Mouse (Mus musculus) B cell, adult 2 months (primary cell): ENCODE measurements around the gene Ahnak.
"Not testable (repeated sequence)": the region's sequence is repeated elsewhere in the genome, so short reads cannot be mapped to it uniquely, and the experiment has no call there.

Experiments used
- DNase-seq, 2 experiments: peaks; one replicate each; pipeline ENCODE4 v3.0.0; 2022

Gene Ahnak

DNA sequence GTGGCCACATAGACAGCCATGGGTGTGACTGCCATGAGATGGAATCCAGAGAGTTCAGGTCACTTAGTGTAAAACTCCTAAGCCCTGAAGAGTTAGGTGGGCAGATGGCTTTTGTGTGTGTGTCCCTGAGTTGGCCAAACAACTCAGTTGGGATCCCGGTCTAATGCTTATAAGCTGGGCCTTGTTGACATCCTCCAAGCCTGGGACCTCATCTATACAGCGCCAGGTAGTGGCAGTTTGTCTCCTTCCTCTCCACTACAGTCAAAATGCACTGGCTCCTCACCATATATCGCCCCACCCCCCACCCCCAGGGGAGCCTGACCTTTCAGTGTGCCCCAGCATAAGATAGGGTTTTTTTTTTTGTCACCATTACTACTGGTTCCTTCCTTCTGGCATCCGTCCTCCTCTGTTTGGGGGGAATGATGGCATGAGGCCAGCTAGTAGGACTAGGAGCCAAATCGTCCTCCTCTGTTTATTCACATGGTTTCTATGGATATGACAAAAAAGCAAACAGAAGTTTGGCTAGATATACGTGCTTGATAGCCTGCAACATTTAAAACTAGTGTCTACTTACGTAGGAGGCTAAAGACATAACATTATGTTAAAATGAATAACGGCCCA lies 80.7 kb downstream of the Ahnak start:
- DNase-seq = no peak

DNA sequence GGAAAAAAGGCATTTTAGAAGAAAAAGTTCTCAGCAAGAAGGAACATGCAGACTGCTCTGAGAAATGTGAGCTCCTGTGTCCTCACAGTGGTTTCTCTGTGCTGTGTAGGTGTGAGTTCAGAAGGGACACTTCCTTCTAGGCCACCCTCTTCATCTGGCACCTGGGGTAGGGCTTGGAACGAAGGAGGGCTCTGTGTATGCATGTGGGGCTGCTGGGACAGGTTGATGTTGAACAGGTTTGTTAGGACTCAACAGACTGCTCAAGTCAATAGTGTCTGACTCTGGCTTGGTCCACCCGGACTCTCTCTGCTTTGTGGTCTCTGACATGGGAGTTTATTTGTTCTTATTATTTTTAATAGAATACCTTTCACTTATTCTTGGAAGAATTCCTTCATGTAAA lies 81.2 kb downstream of the Ahnak start:
- no peak for DNase-seq

DNA sequence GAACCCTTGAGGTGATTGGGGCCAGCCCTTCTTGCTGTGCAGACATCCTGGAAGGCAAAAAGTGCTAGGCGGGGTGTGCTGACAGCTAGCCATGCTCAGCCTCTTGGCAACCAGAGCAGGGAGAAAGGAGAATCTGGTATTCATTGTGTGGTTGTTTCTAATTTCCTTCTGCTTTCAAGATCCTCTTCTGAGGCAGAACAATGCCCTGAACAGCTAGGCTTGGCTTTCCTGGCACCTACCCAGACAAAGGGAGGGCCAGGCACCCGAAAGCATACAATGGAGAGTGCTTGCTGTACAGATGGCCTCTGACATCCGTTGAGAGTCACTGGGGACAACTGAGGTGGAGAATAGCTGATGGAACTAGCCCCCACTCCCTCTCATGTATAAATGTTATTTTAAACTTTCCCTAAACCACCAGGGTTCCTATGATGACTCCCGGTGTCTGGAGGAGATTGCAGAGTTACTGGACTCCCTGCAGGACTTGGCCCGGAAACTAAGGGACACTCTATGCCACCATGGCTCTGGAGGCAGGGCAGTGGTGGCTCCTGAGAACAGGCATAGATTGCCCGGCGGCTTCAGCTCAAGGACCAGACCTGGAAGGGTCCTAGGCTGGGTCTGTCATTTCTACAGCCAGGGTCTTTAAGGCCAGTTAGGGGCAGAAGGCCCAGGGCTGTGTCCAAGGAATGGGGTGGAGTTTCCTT lies 82.5 kb downstream of the Ahnak start:
- DNase-seq = peak; percentile 50 to 60

DNA sequence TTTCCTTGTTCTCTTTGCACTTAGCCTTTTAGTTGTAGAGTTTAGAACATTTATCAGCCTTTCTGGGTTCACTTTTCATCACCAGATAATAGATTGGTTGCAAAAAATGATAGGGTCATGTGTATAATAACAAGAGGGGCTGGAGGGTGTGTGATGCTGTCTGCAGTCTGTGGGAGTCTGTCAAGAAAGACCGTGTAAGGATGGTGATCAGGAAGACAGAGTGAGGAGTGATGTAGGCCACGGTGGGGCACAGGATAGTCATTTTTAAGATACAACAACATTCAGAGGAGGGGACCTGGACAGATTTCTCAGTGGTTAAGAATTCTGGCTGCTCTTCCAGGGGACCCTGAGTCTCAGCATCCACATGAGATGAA lies 83.1 kb downstream of the Ahnak start:
- DNase-seq = no peak

DNA sequence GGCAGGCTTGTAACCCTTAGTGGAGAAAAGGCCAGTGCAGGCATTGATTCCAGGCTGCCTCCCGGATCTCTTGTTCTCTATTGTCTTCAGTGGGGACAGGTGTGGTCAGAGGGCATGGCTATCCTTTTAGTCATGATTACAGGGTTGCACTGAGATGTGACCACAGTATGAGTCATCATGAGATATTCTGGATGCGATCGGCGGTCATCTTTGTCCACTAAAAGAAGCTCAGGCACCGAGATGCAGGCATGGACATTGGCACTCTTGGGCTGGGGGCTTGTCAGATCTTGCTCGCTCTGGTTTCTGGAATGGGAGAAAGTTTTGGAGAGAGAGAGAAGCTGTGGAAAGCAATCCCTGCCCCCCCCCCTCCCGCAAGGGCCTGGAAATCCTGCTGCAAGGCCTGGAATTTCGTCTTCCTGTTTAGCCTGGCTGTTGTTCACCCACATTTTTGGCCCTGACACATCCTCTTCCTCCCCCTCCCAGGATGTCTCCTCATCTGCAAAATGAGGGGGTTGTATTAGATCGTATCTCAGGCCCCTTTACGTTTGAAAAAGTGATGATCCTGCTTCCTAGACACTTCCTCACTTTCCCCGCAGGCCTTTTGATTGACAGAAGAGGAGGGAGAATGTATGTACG lies 84.8 kb downstream of the Ahnak start:
- DNase-seq = no peak

DNA sequence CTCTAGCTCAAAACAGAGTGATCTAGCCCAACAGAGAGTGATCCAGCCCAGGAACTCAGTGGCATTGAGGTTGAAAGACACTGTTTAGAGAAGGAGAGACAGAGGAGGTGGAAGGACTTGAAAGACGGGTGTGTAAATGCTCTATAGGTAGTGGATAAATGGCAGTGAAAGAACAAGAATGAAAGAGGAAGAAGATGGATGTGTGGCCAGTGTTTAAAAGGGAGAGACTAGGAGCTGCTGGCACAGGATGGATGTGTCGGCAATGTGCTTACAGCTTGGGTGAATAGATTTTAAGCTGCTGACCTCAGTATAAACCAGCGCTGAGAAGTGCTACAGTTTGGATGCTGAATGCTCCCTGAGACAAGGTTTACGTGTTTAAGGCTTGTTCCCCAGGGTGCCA lies 85.3 kb downstream of the Ahnak start:
- no peak for DNase-seq

DNA sequence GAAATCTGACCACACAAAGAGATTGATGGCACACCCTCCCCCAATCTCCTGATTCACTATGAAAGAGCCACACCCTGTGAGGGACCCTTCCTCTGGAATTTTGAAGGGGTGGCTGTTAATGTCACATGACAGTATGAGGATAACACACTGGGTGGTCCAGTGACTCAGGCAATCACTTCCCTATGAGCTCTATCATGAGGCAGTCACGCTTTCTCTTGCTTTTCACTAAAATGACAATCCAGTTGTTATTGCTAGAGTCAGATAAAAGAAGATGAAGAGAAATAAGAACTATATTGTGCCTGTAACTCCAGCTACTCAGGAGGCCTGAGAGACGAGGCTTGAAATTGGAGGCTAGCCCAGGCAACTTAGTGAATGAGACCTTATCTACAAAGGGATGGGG lies 86.5 kb downstream of the Ahnak start:
- no peak for DNase-seq

DNA sequence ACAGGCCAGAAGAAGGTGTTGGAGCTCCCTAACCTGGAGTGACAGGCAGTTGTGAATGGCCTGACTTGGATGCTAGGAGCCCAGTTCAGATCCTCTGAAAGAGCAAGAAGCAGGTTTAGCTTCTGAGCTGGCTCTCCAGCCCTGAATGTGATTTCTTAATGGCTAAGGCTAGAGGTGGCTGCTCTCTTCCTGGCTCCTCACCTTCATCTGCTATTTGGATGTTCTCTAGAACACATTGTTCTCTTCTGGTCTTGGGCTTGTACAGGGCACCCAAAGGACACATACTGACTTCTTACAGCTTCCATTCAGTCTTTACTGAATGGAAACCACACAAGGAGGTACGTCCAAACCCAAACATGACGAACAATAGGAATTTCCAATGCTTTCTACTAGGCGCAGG lies 87.0 kb downstream of the Ahnak start:
- DNase-seq = no peak

DNA sequence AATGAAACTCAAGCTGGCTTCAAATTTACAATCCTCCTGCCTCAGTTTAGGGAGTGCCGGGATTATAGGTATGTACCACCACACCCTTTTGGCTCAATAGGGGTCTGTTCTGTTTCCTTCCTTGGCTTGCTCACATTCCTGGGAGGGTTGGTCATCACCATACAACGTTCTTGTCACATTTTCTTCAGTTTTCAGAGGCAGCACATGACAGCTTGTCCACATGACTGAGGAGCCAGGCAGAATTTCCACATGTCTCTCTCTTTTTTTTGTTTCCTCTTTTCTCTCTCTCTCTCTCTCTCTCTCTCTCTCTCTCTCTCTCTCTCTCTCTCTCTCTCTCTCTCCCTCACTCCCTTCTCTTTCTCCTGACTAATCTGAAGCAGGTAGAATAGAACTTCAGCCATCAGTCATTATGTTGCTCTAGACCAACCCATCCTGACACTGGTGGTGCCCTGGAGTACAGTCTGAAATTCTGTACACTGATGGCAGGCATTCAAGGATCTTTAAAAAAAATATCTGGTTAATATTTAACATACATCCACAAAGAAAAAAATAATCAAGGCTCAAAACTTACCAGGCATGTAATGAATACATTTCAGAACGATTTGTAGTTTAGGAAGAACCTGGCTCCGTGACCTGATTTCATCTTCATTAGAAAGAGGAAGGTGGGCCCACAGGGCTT lies 88.0 kb downstream of the Ahnak start:
- DNase-seq = no peak

DNA sequence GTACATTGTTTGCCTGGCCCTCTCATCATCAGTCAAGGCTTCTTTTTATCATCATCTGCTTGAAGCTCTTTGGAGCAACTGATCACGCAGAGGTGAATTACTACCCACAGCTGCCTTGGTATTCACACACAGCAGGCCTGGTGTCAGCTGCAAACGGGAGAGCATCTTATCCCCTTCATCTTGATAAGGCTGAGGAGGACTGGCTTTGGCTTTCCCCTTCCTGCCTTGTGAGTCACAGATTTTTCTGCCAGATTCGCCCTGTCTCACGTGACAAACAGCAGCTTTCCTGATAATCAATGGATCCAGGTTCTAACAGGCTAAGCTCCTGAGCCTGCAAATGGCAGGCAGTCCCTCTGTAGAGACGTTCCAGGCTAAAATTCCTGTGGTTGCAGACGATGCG lies 90.8 kb downstream of the Ahnak start:
- DNase-seq = no peak

DNA sequence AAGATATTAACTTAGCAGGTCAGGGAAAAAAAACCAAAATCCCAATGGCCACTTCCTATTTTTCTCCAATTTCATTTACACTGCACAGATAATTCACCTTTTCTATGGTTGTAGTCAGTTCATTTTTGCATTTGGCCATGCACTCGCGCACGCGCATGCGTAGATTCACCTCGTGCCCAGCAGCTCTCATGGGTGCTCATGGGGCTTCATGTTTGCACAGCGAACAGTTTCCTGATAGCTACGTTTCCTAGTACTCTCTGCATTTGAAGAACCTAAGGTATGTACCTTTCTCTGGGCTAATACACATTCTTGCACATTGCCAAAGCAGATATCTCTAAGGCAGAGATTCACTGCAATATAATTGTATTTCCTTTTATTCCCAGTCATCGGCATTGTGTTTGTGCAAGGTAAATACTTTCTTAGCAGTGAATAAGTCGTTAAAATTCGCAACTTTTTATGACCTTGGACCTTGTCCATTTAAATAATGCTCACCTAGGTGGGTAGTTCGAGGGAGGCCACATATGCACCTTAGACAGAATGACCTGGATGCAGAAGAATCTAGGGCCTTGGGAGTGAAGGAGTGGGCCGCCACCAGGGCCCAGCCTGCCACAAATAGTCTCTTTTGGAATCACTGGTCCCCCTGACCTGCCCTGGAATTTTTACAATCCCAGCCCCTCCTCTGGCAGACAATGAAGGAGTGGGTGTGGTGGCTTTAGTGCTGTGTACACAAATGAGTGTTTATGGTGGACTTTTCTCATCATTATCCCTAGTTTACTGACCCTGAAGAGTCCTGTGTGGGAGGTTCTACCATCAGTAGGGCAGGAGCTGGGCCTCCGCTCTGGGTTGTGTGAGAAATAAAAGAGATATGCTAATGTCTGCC lies 92.5 kb downstream of the Ahnak start:
- DNase-seq = no peak

DNA sequence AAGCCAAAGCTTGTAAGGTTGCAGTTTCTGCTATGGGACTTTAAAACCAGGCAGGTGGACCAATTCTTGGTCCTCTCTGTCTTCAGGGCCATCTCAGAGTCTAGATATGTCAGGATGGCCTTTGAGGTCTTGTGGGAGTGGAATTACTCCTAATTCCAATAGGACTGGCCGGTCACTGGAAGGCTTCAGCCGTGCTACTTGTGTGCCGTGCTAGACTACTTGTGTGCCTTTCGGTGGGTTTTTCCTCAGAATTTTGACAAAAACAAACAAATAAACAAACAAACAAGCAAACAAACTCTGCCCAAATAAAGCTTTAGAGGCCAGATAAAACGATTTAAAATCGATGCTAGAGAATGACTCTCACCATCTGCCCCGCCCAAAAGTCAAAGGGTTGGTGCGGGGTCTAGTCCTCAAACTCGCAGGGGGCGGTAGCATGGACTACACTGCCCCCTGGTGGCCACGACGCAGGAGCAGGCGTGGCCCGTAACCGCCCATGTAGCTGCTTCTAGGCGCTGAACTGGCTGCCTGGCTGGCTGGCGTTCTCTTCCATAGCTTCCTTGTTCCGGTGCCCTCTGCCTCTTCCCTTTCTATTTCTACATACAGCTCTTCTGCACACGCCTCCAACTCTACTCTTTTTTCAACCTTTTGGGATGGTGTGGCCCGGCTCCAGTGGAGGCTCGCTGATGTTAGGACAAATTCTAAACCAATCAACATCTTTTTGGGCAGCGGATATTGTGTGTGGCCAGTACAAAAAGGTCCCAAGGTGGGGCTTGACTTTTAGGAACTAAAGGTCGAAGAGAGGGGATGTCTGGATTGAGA lies 93.3 kb downstream of the Ahnak start:
- peak; percentile 91 to 92 for DNase-seq

DNA sequence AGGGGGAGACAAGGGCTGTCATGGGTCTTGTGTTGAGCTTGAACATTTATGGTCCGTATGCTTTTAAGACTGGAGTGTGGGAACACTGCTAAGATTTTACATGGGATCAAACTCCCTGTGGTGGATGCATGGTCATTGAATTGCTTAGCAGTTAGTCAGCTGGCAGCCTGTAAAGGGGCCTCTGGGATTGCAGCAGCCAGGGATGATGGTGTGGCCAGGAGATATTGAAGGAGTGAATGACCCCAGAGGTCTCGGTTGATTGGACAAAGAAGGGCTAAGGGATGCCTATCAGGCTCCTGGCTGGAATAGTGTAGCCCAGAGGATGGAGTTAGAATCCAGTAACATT lies 93.9 kb downstream of the Ahnak start:
- DNase-seq = no peak

DNA sequence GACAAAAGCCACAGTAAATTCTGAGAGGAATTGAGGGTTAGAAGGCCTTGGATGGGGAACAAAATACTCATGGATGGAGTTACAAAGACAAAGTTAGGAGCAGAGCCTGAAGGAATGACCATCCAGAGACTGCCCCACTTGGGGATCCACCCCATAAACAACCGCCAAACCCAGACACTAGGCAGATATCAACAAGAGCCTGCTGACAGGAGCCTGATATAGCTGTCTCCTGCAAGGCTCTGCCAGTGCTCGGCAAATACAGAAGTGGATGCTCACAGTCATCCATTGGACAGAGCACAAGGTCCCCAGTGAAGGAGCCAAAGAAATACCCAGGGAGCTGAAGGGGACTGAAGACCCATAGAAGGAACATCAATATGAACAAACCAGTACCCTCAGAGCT lies 94.8 kb downstream of the Ahnak start:
- DNase-seq = not testable (repeated sequence)

DNA sequence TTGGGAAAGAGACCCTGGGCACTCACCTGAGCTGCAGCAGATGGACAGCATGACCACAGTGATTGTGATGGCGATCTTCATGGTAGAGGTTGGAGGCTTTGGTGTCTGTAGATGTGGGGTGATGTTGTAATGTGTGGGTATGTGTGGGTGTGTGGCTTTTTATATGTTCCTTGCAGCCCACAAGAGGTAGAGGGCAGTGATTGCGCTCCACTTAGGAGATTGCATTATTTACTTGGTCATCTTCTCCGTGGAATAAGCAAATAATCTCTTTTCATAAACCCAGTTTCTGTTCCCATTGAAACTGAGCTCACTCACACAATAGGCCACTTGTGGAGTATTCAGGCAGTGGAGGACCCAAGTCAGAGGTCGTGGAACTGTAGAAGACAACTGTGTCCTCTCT lies 98.7 kb downstream of the Ahnak start, which contains the start of gene Scgb1a1:
TSS of gene Scgb1a1 (minus strand) at position 138 of the 400 bp plus-strand sequence.
- DNase-seq = no peak

DNA sequence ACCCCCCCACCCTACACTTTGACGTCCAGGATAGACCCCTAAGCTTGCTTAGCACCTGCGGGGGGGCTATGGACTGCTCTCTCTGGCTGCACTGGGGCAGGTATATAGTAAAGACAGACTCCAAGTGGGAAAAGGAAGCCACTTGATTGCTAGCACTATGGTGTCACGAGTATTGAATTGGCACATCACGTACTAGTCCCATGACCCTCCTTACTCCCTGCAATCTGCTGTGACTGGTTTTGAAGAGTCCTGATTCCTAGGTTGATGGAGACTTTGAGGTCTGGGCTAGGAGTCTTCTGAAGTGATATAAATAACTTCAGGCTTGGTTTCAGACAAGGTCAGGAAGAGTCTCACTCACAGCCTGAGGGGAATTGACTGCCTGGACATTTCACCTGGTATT lies 101.1 kb downstream of the Ahnak start:
- no peak for DNase-seq

DNA sequence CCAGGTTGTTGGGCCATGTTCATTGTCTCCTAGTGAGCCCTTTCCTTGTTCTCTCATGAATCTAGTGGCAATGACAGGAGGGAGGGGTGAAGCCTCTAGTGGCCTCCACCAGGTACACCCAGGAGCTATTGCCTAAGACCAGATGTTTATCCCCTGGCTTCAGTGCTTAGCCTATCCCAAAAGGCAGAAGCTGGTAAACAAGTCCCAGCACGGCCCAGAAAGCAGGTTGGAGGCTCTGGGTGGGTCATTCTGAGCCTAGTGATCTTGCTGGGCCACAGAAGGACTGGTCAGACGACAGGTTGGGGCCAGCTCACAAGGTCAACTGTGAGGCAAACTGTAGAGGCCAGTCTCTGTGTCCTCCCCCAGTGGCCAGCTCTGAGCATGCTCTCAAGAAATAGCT lies 101.6 kb downstream of the Ahnak start:
- no peak for DNase-seq

DNA sequence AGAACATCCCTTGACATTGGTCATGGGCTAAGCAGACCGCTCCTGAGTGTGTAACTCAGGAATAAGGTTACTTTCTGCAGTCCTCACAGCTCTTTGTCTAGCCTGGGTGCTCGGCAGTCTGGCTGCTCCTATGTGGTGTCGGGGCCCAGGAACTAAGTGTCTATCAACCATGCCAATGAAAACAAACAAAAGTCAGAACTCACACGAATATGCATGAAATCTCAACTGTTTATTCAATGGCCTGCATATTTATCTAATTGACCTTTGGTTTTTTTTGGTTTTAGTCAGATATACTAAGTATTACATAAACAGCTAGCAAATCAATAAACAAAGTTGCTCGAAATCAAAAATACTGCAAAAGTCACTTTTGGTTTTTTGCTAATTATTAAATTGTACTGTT lies 106.0 kb downstream of the Ahnak start:
- no peak for DNase-seq

DNA sequence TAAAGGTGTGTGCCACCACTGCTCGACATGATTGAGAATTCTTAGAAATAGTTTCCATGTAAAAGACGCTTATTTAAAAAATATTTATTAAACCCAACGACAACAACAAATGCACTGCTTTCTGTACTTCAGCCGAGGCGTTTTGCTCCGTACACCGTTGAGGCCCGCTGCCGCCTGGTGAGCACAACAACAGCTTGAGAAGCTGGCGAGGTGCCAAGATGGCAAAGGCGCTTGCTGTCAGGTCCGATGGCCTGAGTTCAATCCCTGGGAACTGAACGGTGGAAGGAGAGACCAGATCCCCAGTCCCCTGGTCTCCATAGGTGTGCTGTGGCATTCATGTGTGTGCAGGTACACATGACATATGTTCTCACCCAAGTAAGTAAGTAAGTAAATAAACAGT lies 108.4 kb downstream of the Ahnak start:
- DNase-seq = no peak

DNA sequence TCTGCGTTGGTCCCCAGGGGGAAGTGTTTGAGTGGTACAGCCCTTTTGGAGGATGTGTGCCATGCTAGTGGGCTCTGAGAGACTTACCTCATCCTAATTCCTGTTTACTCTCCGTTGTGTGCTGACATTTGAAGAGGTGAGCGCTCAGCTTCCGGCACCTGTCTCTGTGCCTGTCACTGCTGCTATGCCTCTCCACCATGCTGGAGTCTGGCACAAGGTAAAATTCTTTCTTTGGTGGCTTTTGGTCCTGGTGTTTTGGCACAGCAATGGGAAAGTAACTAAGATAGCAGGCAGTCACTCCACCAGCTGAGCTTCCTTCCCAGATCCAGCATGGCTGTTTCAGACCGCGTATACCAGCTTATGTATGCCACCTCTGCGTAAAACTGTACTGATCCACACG lies 110.7 kb downstream of the Ahnak start:
- DNase-seq = no peak

DNA sequence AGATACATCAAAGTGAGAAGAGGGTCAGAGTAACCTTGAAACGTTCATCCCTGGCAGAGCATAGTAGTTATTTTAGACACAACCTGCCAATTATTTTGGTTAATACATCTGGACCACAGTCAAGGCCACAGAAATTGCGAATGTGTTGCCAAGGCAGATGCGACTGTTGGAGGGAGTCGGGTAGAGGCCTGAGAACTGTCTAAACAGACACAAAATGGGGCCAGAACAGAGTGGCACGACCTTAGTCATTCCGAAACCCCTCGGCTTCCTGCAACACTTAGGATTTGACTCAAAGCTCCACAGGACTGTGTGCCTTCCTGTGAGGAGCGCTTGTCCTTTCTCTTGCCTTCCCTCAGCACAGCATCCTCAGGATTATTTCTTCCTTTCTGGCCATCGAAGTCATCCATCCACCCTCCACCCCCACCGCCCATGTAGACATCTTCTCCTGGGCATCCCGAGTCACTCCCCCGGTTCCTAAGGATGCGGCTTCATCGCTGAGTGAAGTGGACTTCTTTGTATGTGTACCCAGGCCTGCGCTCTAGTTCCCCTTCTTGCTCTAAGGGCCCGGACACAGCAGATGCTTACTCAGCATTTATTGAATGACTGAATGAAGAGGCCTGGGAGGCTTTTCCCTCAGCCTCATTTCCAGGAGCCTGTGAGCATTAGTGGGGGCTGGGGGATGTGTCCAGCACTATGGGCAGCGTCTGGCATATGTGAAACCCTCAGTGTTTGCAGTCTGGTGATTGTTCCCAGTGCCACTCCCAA lies 111.4 kb downstream of the Ahnak start:
- DNase-seq = no peak
